Mouse (Mus musculus) MEL (cell line): ENCODE data around the gene Ptprr.

ENCODE experiments used
- CTCF ChIP-seq, 3 experiments: IDR thresholded peaks in 2 of 3; conservative IDR thresholded peaks in 1 of 3; 2 replicates each; pipeline ENCODE4 v1.5.1; 2011 to 2012; ENCODE audit warnings: low read length in 3 of 3, low read depth in 2 of 3, mild to moderate bottlenecking in 2 of 3, improper control_type of control experiment in 1 of 3, inconsistent platforms in 1 of 3, mixed read lengths in 1 of 3, moderate library complexity in 1 of 3; ENCODE audit not compliant: control insufficient read depth in 1 of 3, insufficient read depth in 1 of 3, poor library complexity in 1 of 3, severe bottlenecking in 1 of 3
- EP300 ChIP-seq, 2 experiments: IDR thresholded peaks; 2 replicates each; pipeline ENCODE4 v1.6.1; 2011; ENCODE audit warnings: improper control_type of control experiment in 2 of 2, low read length in 2 of 2, low read depth in 1 of 2, mild to moderate bottlenecking in 1 of 2
- ETS1 ChIP-seq: IDR thresholded peaks from 2 replicates; pipeline ENCODE4 v1.6.1; 2012; ENCODE audit warnings: low read depth, mild to moderate bottlenecking, inconsistent platforms, low read length, improper control_type of control experiment, moderate library complexity
- GATA1 ChIP-seq: IDR thresholded peaks from 2 replicates; pipeline ENCODE4 v1.6.1; 2011; ENCODE audit warnings: low read depth, low read length, improper control_type of control experiment
- MAFK ChIP-seq: IDR thresholded peaks from 2 replicates; pipeline ENCODE4 v1.6.1; 2011; ENCODE audit warnings: low read depth, mild to moderate bottlenecking, low read length, improper control_type of control experiment, borderline replicate concordance
- MAX ChIP-seq: IDR thresholded peaks from 2 replicates; pipeline ENCODE4 v1.6.1; 2011; ENCODE audit warnings: low read length, improper control_type of control experiment
- MAZ ChIP-seq: IDR thresholded peaks from 2 replicates; pipeline ENCODE4 v1.6.1; 2012; ENCODE audit warnings: low read depth, mild to moderate bottlenecking, inconsistent platforms, low read length, improper control_type of control experiment
- MEF2A ChIP-seq: IDR thresholded peaks from 2 replicates; pipeline ENCODE4 v1.6.1; 2014; ENCODE audit warnings: low read depth, mild to moderate bottlenecking, inconsistent platforms, low read length, improper control_type of control experiment; ENCODE audit not compliant: poor library complexity, insufficient replicate concordance, severe bottlenecking; ENCODE audit errors: extremely low read depth
- POLR2A ChIP-seq, 2 experiments: IDR thresholded peaks; 2 replicates each; pipeline ENCODE4 v1.6.1; 2011 to 2012; ENCODE audit warnings: low read length in 2 of 2, mild to moderate bottlenecking in 2 of 2, control low read depth in 1 of 2, improper control_type of control experiment in 1 of 2, low read depth in 1 of 2, moderate library complexity in 1 of 2; ENCODE audit not compliant: control insufficient read depth in 1 of 2, insufficient read depth in 1 of 2, poor library complexity in 1 of 2
- TCF12 ChIP-seq: IDR thresholded peaks from 2 replicates; pipeline ENCODE4 v1.6.1; 2014; ENCODE audit warnings: low read depth, mild to moderate bottlenecking, inconsistent platforms, low read length, improper control_type of control experiment, moderate library complexity
- USF1 ChIP-seq: IDR thresholded peaks from 2 replicates; pipeline ENCODE4 v1.6.1; 2014; ENCODE audit warnings: low read depth, mild to moderate bottlenecking, inconsistent platforms, low read length, improper control_type of control experiment, moderate library complexity
- ZNF384 ChIP-seq: IDR thresholded peaks from 2 replicates; pipeline ENCODE4 v1.6.1; 2012; ENCODE audit warnings: low read depth, mild to moderate bottlenecking, inconsistent platforms, low read length, improper control_type of control experiment

- no peak for TF ChIP-seq MAZ
- TF ChIP-seq USF1, result no peak
- TF ChIP-seq CTCF (IDR thresholded peaks at IDR 0.05 in 2 of 3, conservative IDR thresholded peaks at IDR 0.05 in 1 of 3; ENCODE audit: control insufficient read depth in 1 of 3, insufficient read depth in 1 of 3, low read depth in 2 of 3, low read length in 3 of 3, poor library complexity in 1 of 3, severe bottlenecking in 1 of 3), result no peak
- no peak for TF ChIP-seq GATA1
- no peak for TF ChIP-seq TCF12
- TF ChIP-seq MAX, result no peak
- TF ChIP-seq ETS1, result no peak
- TF ChIP-seq MAFK, result no peak
- TF ChIP-seq ZNF384, result no peak
- TF ChIP-seq EP300 (IDR thresholded peaks at IDR 0.05; ENCODE audit: low read depth in 1 of 2, low read length in 2 of 2), result no peak
- no peak for TF ChIP-seq MEF2A
- no peak for TF ChIP-seq POLR2A (IDR thresholded peaks at IDR 0.05; ENCODE audit: control insufficient read depth in 1 of 2, insufficient read depth in 1 of 2, low read depth in 1 of 2, low read length in 2 of 2, poor library complexity in 1 of 2)
Measured at GRCm38 (mm10) chr10:116192293-116192692, 174.3 kb downstream of the Ptprr start.
